Mouse (Mus musculus): ENCODE results near the gene Srsf3.

- no peak for TF ChIP-seq POLR2A (IDR thresholded peaks at IDR 0.05; ENCODE audit: extremely low read depth, insufficient read depth, low read length)
- TF ChIP-seq CTCF (IDR thresholded peaks at IDR 0.05; ENCODE audit: extremely low read depth, insufficient read depth, low read length), result no peak
Measured at GRCm38 (mm10) chr17:29056207-29056606, 23.8 kb downstream of the Srsf3 start.

Data from cortical plate, adult 2 months (tissue).